ENCODE assay signal across 9 mouse cellular contexts in genomic region chr15:103177611-103178041, GRCm38 (mm10). TPM values are rescaled to one million over a fixed set of nuclear protein-coding genes. Genes with fewer than 3 reads are reported as not detected.
DNase-seq lines count a peak whose midpoint lies in the region; ATAC-seq lines count a peak whose summit lies in the region.
"Had no signal": no experiment of that assay in that cellular context is flagged by ENCODE, and none has a peak within 500 bp of the region (broad histone marks: within the 10 kb centered on the region; RNA-seq: fewer than 3 reads in every experiment).

No protein-coding gene starts in this region.

- peak overlapping the region; percentile 39; the same call in 1 of the 2 replicates for H3K4me2 ChIP-seq in heart, embryonic 13.5 days
- H3K4me2 ChIP-seq: embryonic facial prominence, embryonic 13.5 days had no signal

- 1% methylated on average over 12 of the region's 12 CpGs for WGBS in heart, embryonic 13.5 days

- peaks cover 17% of the 10 kb centered on the region for H3K4me1 ChIP-seq in heart, embryonic 13.5 days

- no peak for DNase-seq in heart, postnatal 25 days (ENCODE audit: low spot score)
- DNase-seq in 416B (ENCODE audit: low read depth) = peak; percentile 43
- peak; percentile 61 for DNase-seq in embryo, embryonic 11 days
- DNase-seq in mesoderm, embryonic 11.5 days (ENCODE audit: low read depth, low spot score) = peak; percentile 64
- DNase-seq in frontal cortex, postnatal 25 days (ENCODE audit: low spot score in 2 of 2) = no peak
- no peak for DNase-seq in adrenal gland, postnatal 14 days

- no peaks in the 10 kb centered on the region for H3K9me3 ChIP-seq in heart, embryonic 13.5 days
- H3K9me3 ChIP-seq: embryonic facial prominence, embryonic 13.5 days had no signal

- intact Hi-C loops in heart, postnatal 25 days (cut with DNase I) = loop anchor here (1.0 to 5.0 kb wide), 2 partner anchors 189 to 415 kb away; no protein-coding TSS in a partner anchor

- ATAC-seq in heart, embryonic 13.5 days (ENCODE audit: extremely low read depth, insufficient number of reproducible peaks, low FRiP score, low TSS enrichment) = no peak
- no peak for ATAC-seq in inflammation-experienced regulatory T-cells, adult 6 months

- H3K27me3 ChIP-seq in heart, embryonic 13.5 days (replicated peaks) = peaks cover 94% of the 10 kb centered on the region

- H3K36me3 ChIP-seq in heart, embryonic 13.5 days = no peaks in the 10 kb centered on the region
- H3K36me3 ChIP-seq: embryonic facial prominence, embryonic 13.5 days had no signal

- H3K27ac ChIP-seq in heart, embryonic 13.5 days (replicated peaks) = no peak overlapping the region
- H3K27ac ChIP-seq: embryonic facial prominence, embryonic 13.5 days had no signal

- H3K4me3 ChIP-seq in heart, embryonic 13.5 days = peak overlapping the region; percentile 9; the same call in 1 of the 2 replicates
- H3K4me3 ChIP-seq: embryonic facial prominence, embryonic 13.5 days had no signal

- H3K9ac ChIP-seq in heart, embryonic 13.5 days = peak overlapping the region; percentile 64; the same call in 1 of the 2 replicates
- H3K9ac ChIP-seq: embryonic facial prominence, embryonic 13.5 days had no signal

RNA-seq across cellular contexts. Expression of gene Smug1, which starts 10.7 kb away (rescaled TPM):
- polyA plus RNA-seq in heart, embryonic 13.5 days (2015; fragmentation: Nextera tagmentation; extraction: Ambion mirVana) = 15.8 and 16.2 TPM in 2 replicates
- 10 to 100 TPM; 12.2 to 14.1 TPM for total RNA-seq in heart, postnatal 25 days (2021)
- total RNA-seq in adrenal gland, postnatal 14 days (2021) = 10.9 and 17.6 TPM in 2 replicates
- 1 to 10 TPM; 3.8 to 7.3 (median 6.4) TPM for polyA plus RNA-seq in inflammation-experienced regulatory T-cells, adult 6 months (2017; shearing (Covaris generic))

Comparison
In these comparisons a context has a peak if more than half of its experiments do, and no peak if none do; other contexts are left out.
1. DNase-seq: peak in 416B (single experiment), embryo, embryonic 11 days (single experiment) and mesoderm, embryonic 11.5 days (single experiment); none in heart, postnatal 25 days (single experiment), frontal cortex, postnatal 25 days (0 of 2) and adrenal gland, postnatal 14 days (single experiment).